Mouse (Mus musculus) lung, postnatal 25 days (tissue): Measurements from ENCODE around the gene Grik5.

Source experiments
- DNase-seq: peaks from one replicate; pipeline ENCODE4 v3.0.0; 2022; ENCODE audit warnings: low spot score

Grik5 gene

DNA sequence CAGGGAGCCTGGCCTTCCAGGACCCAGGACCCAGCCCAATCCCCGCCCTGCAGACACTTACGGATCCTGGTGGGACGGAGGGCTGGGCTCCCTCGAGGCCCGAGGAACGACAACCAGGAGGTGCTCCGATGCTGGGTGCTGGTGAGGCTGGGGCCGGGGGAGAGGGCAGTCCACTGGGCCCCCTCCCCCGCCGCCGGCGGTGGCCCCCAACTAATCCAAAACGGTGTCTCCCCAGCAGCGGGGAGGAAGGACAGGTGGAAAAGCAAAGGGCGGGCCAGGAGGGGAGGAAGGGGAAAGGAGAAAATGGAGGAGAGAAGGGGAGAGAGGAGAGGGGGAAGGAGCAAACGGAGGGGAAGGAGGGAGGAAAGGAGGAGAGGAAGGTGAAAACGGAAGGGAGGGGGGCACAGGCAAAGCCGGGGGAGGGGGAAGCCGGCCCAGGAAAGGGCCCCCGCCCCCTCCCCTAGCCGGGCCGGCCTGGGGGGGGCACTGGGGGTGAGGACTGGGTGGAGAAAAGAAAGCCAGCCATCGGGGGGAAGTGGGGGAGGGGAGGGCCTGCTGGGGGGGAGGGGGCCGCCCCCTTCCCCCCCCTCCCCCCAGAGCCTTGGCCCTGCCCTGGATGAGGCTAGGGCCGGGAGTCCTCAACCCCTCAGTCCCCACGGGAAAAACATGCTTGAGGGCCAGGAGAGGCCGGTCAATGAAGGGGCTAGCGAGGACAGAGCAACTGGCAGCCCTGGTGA is at the start of gene Grik5, which contains the start of gene Zfp574:
Grik5 (minus strand) TSS at position 368 of the 737 bp plus-strand sequence.
Zfp574 (plus strand) TSS at position 589 of the 737 bp plus-strand sequence.
- no peak for DNase-seq

DNA sequence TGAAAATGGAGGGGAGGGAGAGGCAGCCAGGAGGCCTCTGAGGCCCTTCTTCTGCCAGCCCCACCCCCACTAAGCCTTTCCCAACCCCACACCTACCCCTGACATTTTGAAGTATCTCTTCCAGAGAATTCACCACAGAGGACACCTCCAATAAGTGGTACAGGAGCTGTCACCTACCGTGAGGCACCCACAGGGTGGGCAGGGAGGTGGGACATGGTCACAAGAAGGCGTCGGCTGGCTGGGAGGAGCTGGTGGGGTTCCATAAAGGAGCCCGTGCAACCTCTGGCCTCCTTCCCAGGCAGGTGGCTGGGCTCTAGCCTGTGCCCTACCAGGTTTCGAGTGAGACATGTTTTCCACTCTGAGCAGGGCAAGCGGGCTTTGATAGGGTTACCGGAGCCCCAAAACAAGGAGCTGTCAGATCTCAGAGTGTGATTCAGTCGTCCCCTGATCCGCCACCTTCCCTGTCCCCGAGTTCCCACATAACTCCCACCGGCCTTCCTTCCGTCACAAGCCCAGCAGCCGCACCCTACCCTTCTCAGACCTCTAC is 49.2 kb upstream of the Grik5 start:
- no peak for DNase-seq

DNA sequence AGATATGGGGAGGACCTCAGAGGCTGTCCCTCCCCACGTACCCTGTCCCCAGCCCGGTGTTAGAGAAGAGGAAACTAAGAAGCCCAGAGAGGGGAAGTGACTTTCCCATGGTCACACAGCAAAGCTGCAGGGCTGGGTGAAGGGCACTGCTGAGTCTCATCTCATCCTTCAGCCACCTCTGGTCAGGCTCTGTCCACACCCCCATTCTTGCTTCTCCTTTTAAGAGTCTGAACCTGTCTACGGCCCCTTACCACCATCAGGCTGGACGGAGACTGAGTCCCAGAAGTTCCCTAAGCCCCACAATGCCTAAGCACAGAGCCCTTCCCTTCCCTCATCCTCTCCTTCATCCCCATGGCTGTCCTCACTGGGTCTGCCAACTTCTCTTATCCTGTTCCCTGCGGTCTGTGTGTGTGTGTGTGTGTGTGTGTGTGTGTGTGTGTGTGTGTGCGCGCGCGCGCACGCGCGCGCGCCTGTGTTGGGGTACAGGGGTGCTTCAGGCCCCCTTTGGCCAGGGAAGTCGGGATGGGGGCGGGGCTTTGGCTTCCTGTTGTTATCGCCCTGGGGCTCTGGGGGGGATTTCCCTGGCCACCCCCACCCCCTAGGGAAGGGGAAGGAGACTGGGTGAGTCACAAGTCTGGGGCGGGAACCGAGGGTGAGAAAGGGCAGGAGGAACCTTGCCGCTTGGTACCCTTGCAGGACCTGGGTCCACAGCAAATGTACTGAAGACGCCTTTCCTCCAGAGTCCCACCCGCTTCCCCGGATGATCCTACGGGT is 48.1 kb upstream of the Grik5 start:
- peak; percentile 53 for DNase-seq

DNA sequence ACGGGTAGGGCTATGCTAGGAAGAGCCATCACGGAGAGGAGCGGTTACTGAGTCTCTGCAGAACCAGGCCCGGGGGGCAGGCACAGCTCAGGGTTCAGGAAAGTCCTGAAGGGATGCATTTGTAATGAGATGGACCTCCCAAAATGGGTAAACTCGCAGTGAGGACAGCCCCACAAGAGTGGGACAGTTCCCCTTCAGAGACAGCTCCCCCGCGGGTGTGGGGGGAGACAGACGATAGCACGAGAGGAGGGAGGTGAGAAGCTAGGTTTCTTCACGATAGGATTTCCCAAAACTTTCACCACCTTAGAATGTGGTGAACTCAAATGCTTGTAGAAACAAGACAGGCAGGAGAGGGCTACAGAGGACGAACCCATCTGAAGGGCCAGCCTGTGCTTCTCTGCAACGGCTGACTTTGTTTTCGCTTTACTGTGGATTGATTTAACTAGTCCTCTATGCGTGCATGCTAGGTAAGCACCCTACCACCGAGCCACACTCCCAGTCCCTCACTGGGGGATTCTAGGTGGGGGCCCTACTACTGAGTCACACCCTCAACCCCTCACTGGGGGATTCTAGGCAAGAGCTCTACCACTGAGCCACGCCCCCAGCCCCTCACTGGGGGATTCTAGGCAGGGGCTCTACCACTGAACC is 40.9 kb upstream of the Grik5 start:
- DNase-seq = no peak

DNA sequence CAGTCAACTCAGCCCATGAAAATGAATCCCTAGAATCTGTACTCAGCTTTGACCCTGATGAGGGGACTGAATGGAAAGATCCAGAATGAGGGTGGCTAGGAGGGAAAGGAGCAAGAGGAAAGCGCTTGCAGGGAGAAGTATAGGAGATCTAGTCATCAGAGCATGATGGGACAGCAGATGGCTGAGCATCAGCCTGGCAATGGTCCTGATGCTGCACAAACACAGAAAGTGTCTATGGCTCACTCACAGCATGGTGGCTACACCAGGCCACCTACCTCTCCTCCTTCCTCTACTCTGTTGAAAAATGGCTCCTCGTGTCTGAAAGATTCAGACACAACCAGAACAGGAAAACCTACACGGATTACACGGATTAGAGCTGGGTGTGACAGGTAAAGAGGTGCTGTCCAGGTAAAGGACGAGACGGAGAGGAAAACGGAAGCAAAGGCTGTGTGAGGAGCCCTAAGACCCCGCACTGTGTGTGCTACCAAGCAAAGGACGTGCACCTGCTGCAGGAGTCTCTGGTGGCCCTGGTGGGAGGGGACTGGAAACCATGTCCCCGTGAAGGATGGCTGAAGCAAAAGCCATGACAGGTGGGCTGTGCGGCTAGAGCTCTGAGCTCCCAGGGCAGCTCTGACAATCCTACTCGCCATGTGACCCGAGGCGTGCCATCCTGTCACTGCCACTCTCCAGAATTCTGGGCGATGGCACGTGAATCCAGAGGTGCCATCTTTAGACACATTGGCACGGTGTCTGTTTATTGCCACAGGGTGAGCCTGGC is 40.2 kb upstream of the Grik5 start:
- no peak for DNase-seq

DNA sequence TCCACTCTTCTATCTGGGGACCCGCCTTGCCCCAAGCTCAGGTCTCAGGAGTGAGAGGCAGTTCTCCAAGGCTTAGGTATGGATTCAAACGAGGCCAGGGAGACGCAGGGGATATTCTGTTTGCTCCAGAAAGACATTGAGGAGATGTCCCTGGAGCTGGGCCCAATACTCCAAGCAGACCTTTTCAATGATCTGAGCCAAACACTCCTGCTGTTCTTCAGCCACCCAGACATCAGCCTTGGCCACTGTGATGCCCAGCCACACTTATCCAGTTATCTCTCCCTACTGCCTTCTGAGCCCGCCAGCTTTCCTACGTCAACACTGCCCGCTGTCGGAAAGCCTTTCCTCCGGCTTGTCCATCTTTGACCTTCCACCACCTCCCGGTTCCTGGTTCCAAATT is 38.2 kb upstream of the Grik5 start:
- no peak for DNase-seq

DNA sequence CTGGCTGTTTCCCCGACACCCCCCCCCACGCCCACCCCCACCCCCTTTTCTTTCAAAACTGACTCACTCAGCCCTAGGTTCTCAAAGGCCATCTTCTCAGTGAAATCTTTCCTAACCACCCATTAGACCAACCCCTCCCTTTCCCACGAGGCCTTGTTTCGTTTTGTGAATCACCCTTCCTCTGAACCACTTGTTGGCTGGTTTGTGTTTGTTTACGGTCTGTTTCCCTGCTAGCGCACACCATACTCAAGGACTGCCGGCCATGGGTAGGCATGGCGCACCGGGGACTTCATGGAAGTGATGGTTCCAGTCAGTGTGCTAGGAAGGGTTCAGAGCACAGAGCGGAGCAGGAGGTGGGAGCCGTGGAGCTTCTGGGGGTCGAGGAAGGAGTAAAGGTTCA is 37.2 kb upstream of the Grik5 start:
- DNase-seq = no peak

DNA sequence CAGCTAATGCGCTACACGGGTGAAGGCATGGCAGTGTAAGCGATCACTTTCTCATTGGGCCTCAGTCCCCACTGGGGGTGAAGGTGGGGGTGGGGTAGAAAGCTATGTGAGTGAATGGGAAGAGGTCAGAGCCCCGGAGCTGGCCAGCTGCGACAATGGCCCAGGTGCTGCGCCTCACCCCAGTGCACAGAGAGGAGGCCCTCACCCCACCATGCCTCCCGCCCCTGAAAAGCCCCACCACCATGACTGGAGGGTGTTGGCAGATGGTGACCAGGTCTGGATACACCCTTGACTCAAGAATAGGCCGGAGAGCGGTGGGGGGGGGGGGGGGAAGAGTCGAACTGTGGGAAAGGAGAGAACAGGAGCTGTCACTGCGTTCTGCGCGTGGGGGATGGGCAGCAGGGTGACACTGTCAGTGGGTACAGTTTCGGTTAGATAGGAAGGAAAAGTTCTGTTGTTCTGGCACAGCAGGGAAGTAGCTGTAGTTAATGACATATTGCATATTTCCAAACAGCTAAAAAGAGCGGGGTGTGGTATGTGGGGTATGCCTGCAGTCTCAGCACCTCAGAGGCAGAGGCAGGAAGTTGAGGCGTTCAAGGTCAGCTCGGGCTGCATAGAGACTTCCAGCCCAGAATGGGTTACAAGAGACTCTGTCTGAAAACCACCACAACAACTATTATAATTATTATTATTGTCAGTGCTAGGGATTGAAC is 34.8 kb upstream of the Grik5 start:
- no peak for DNase-seq

DNA sequence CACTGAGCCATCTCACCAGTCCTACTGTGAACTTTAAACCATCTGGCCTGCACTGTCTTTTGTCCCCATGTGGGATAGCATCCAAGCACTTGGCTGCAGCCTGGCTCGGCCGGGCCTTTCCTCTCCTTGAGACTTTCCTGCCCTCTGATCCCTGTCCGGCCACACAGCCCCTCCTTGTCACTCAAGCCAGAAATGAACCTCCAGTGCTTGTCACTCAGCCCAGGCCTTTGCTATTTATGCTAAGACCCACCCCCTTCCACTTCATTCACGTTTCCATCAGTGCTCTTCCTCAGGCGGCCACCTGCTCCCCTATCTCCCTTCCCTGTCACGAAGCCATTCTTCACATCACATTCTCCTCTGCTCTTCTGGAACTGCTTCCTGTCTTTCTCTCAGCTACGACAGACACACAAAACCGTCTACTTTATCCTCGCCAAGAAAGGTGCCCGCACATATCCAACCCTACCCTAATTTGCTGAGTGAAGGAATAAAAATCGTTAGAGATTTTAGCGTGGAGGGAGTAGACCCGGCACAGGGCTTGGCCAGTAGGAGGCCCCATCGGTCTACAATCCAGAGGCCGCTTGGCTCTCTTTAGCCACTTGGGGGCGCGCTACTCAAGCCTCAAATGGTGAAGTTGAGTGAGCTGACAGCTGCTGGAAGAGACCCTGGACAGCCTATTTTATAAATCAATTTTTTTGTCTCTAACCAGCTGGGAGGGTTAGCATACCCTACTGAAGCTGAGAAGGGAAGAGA is 33.4 kb upstream of the Grik5 start:
- peak; percentile 74 for DNase-seq

DNA sequence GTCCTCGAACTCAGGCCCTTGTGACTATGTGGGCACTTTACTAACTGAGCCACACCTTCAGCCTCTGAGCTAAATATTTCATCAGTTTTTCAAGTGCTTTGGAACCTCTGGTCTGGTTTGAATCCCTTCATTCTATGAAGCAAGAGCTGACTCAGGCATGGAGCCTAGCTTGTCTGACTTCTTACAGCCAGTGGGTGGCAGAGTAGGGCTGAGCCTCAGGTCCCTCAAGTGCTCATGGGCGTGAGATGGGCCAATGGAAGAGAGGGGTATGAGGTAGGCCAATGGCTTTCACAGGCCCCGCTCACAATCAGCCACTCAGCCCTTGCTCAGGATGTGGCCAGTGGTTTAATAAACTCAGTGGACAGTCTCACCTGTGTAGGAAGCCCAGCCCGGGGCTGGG is 27.4 kb upstream of the Grik5 start:
- no peak for DNase-seq

DNA sequence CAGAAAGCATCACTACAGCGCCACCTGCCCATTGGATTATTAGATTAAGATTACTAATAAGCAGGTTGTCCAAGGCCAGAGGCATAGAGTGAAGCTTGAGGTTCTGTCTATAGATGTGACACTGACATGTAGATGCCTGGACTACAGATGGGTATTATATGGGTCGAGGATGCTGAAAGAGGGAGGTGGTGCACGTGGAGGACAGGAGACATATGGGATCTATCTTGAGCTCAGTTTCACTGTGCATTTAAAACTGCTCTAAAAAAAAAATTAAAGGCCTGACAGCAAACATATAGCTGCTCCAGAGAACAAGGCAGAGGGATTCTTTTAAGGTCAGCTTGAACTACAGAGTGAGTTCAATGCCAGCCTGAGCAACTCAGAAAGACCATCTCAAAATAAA is 26.0 kb upstream of the Grik5 start:
- no peak for DNase-seq

DNA sequence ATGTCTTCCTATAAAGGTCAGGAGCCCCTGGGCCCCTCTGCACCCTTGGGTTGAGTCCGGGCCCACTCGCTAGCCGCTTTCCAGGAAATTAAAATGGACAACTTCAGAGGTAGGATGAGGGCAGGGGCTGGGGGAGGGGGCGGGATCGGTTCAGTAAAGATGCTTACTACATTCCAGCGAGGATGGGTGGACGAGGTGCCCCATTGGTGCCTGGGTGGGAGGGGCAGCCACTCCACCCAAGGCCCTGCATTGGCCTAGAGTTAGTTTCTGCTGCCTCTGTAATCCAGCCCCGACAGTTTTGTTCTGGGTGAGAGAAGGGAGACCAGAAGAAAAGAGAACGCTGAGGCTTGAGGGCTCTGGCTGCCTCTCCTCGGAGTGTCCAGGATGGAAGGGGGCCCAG is 17.7 kb upstream of the Grik5 start:
- DNase-seq = no peak

DNA sequence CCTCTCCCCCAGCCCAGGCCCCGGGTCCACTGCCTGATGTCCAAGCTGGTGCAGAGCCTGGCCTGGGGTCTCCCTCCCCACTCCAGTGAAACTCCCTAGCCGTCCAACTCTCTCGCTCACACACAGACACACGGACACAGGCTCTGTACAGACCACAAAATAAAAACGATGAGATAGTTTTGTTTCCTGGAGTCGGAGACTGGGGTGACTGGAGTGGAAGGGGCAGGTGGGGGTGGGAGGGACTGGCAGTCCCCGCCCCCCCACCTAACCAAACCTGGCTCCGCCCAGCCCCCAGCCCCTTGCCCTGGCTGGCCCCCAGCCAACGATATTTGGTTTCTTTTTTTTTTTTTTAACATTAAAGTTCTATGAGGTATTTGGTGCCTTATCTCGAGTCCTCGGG is 16.8 kb upstream of the Grik5 start:
- DNase-seq = no peak

DNA sequence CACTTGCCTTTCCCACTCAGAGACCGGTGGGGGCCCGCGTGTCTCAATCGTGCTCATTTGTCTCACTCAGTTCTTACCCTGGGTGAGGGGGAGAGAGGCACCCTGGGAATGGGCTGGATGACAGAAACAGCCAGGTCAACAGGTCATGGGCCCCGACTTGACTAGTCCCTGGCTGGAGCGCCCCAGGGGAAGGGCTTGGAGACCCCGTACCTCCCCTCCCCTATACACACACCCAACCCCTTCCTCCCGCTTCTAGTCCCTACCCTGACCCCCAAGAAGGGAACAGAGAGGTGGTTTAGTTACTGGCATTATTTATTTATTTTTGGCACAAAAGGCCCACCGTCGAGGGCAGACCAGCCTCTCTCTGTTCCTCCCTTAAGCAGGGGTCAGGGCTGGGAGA is 16.4 kb upstream of the Grik5 start:
- DNase-seq = no peak

DNA sequence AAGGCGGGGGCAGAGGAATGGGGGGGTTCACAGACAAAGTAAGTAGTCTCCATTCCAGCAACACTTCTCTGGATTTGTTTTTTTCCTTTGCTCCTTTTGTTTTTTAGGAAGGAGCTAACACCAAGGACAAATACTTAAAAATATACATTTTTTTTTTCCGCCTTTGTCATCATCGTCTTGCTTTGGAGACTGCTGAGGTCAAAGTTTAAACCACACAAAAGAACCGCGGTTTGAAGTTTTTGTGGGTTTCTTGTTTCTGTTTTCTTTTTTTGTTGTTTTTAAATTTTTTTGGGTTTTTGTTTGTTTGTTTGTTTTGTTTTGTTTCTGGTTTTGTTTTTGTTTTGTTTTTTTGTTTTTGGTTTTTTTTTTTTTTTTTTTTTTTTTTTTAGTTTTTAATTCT is 15.8 kb upstream of the Grik5 start:
- DNase-seq = no peak

DNA sequence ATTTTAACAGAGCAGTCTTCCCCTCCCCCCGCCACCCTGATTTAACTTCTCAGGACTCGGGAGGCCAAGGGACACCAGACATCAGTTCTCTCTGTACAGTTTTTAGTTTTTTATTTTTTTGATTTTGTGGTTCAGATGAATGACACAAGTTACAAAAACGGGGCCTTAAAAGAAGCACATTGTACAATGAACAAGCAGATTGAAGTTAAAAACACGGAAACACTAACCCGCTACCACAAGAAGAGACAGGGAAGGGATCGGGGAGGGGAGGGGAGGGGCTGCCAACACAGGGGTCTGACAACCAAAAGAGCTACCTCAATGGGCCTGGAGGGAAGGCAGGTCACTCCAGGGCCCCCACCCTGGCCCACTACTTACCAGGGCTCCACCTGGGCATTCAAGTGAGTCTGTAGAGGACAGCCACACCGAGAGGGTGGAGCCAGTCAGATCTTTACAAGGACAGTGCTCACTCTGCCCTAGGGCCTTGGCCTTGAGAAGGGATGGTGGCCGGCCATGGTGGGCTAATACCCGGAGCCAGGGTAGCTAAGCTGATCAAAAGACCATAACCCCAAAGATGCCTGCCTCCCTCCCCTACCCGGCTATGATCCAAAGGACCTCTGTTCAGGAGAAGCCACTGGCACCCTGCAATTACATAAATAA is 15.2 kb upstream of the Grik5 start:
- DNase-seq = no peak

DNA sequence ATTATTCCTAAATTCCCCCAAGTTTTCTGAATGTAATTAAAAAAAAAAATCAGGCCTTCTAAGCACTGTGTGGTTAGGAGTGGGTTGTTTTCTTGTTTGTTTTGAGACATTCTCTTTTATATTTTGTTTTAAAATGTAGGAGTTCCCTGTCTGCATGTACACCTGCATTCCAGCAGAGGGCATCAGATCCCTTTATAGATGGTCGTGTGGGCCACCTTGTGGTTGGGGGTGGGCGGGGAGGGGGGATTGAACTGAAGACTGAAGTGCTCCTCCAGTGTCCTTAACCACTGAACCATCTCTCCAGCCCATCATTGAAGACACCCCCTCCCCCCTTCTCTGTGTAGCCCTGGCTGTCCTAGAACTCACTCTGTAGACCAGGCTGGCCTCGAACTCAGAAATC is 14.5 kb upstream of the Grik5 start:
- DNase-seq = no peak

DNA sequence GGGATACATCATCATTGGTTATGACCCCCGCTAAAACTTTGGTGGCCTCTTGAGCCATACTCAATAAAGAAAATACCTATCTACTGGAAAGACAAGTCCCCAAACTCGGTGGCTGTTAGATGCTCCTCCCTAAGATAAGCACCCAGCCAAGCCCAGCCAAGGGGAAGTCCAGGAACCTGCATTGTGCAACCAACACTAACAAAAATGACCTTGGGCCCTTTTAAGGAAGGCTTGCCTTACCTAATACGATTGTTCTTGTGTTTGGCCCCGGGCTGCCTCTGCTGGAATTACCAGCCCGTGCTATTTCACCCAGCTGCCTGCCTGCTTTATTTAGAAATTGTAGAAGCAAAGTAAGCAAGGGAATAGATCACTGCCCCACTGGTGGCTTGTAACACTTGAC is 12.5 kb upstream of the Grik5 start:
- peak; percentile 49 for DNase-seq

DNA sequence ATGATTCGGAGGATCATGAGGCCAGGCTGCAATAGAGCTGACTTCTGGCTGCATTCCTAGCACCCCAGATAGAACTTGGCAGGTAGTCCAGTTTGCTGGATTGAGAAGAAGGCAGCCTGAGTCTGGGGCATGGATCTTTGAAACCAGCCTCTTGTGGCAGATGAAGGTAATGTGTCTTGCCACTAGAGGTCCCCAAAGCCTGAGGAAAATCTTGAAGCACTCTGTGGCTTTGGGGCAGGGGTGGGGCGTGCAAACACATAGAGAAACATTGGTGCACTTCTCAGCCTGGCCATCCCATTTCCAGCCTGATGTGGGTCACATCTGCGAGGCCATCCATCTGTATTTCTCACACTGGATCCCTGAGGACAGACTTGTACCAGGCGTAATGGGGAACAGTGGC is 10.4 kb upstream of the Grik5 start:
- DNase-seq = peak; percentile 62

DNA sequence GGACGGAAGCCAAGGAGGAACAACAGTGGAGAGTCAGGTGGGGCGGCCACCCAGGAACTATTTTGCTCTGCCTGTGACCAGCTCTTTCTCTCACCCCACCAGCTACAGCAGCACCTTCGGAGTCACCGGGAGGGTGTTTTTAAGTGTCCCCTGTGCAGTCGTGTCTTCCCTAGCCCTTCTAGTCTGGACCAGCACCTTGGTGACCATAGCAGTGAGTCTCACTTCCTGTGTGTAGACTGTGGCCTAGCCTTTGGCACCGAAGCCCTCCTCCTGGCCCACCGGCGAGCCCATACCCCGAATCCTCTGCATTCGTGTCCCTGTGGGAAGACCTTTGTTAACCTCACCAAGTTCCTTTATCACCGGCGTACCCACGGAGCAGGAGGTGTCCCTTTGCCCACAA is 8.3 kb upstream of the Grik5 start:
- no peak for DNase-seq
